Mouse (Mus musculus): Measurements from ENCODE around the gene Nrl.

The Nrl gene

DNA sequence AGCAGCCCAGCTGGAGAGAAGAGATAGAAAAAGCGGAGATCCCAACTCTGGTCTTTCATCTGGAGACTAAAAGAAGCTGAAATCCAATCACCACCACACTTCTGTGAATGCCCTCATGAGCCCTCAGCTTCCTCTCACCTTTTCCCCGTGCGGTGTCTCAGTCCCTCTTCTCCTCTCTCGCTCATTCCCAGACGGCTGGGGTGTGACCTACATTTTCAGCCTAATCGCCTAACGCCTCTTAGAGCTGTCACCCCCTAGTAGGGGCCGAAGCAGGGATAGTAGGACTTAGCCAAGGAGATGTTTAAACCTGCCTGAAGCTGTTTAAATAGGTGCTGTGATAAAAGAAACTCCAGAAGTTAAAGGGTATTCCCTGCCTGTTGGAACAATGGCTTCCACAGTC, at the start of gene Nrl:
Gene Nrl, minus strand, starts transcription at position 197 of the 400 bp plus-strand sequence.
- DNase-seq (ENCODE audit: low read depth), result no peak

DNA sequence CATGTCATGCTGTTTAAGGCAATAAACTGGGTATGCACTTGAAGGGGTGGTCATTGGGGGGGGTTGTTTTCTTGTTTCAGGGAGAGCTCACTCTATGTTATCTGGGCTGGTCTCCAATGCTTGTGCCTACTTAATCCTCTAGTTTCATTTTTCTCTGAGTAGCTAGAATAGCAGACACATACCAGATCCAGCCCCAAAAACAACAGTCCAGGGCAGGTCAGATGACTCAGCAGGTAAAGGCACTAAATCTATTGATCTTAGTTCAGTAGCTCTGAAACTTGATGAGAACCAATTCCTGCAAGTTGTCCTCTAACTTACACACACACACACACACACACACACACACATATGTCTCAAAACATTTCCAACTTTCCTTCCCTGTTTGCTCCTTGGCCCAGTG, 47.0 kb upstream of the Nrl start:
- no peak for DNase-seq (ENCODE audit: low read depth)

GRCm38 (mm10) chr14:55570588-55570987, 45.8 kb upstream of the Nrl start:
- no peak for DNase-seq (ENCODE audit: low read depth)

DNA sequence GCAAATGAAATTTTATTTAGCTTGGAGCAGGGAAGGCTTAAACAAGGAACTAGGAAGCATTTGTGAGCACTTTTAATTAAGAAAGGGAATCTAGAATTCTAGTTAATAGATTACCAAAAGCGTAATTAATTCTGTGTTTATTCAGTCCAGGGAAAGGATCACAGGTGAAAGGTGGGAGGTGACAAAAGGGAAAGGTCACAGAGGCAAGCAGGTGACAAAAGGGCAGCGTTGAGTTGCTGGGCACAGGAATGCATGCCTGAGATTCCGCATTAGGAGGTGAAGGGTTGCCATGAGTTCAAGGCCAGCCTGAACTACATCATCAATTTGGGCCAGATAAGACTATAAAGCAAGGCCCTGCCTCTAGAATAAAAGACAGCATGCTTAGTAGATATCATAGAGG, 42.7 kb upstream of the Nrl start:
- no peak for DNase-seq (ENCODE audit: low read depth)

DNA sequence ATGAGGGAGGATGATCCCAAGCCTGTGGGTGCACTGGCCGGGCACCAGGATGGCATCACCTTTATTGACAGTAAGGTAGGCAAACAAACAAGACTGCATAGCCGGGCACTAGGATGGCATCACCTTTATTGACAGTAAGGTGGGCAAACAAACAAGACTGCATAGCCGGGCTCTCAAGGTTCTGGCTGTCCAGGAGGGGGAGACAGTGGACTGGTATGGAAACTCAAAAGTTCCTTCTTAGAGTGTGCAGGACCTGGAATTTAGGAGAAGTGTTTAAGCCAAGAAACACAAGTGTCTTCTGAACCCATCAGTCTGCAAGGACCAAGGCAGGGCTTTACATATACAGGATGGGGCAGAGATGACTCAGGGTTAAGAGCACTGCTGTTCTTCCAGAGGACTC, 41.0 kb upstream of the Nrl start:
- no peak for DNase-seq (ENCODE audit: low read depth)

- DNase-seq (ENCODE audit: low read depth), result no peak
Observed at GRCm38 (mm10) chr14:55563249-55563648, 38.5 kb upstream of the Nrl start.

GRCm38 (mm10) chr14:55561860-55562259, 37.1 kb upstream of the Nrl start:
- DNase-seq (ENCODE audit: low read depth), result no peak

GRCm38 (mm10) chr14:55560202-55561073, 35.7 kb upstream of the Nrl start, which contains the start of gene A730061H03Rik:
A730061H03Rik (minus strand) TSS chr14:55560406.
- peak; percentile 99 for DNase-seq (ENCODE audit: low read depth)

DNA sequence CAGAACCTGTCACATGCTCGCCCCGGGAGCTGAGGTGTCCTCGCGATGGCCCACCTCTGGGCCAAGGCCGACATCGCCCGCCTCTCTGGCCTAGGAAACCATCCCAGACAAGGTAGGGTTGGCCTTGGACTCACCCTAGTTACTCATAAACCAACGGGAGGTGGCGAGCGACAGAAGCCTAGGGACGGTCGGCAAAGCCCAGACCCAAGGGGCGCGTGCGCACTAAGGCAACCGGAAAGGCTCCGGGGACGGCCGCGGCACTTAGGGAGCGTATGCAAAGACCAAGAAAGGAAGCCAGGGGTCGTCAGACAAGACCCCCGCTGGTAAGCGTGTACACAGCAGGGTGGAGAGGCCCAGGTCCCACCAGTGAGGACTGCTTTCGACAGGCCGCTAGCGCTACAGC, 35.0 kb upstream of the Nrl start, which contains the start of gene Dcaf11:
Gene Dcaf11, plus strand, starts transcription at position 208 of the 403 bp plus-strand sequence.
- DNase-seq (ENCODE audit: low read depth), result peak; percentile 94

- DNase-seq (ENCODE audit: low read depth), result peak; percentile 23
Observed at GRCm38 (mm10) chr14:55558740-55559448, 34.1 kb upstream of the Nrl start.

GRCm38 (mm10) chr14:55557587-55557986, 32.8 kb upstream of the Nrl start:
- DNase-seq (ENCODE audit: low read depth), result peak; percentile 32

DNA sequence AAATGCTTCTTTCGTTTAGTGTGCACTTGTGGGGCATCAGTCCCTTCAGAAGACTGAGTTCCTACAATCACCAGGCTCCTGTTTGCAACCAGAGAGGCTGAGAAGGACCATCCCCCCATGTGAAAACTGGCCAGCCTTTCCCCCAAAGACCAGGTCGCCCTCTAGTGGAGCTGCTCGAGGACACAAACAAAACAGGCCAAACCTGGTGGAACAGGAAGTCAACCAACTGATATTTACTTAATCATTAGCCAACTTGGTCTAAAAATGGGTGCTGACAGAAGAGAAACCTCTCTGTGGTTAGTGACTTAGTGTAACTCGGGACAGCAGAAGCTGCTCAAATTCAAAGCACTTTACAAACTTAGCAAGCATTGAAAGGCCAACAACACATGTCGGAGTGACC, 32.2 kb upstream of the Nrl start:
- DNase-seq (ENCODE audit: low read depth), result peak; percentile 89

DNA sequence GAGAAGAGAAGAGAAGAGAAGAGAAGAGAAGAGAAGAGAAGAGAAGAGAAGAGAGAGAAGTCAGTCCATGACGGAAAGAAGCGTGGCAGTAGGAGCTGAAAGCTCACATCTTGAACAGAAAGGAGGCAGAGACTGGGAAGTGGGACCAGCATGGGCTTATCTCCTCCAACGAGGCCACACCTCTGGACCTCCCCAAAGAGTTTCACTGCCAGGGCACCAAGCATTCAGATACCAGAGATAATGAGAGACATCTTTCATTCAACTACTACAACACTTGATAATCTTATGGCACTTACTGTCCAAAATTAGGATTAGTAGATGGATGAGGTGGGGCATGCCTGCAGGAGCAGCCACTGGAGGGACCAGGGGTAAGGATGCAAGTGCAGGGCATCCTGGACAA, 31.0 kb upstream of the Nrl start:
- no peak for DNase-seq (ENCODE audit: low read depth)

DNA sequence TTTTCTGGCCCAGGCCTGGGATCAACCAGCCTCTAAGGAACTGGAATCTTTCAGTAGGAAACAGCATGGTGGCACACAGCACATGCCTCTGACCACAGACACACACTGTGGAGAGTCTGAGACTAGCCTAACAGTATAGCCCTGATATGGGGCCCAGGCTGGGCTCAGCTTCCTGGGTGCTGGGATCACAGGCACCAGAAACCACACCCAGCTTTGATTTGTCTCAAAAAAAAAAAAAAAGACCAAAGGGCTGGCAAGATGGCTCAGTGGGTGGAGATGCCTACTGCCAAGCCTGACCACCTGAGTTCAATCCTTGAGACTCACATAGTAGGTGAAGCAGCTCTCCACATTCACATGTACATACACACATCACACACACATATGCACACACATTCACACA, 29.9 kb upstream of the Nrl start:
- no peak for DNase-seq (ENCODE audit: low read depth)

DNA sequence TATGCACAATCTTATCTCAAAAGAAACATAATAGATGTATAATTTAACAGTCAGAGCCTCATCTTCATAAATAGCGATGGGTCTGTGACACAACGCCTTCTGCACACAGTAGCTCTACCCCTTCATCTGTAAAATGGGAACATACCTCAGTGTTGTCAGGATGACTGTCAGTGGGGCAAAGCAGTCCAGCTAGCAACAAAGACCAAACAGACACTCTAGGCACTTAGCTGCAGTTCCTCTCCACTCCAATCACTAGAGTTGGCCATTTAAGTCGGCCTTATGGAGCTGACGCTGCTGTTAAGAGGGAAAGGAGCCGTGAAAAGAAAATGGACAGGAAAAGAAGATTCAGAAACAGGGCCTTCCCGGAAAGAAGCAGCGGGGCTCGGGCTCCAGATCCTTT, 27.0 kb upstream of the Nrl start:
- DNase-seq (ENCODE audit: low read depth), result no peak

DNA sequence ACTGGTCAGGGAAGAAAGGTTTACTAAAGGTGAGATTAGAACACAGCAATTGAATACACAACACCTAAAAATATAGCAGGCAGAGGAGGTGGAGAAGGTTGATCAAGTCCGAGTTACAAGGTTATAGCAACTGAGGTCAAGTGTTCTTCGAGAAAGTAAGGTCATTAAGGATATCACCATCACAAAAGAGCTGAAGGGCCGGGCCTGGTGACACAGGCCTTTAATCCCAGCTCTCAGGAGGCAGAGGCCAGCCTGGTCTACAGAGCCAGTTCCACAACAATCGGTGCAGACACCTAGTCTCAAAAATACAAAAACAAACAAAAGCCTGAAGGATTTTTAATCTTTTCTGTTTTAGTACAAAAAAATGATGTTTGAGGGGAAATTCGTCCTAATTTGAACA, 26.6 kb upstream of the Nrl start:
- DNase-seq (ENCODE audit: low read depth), result no peak

DNA sequence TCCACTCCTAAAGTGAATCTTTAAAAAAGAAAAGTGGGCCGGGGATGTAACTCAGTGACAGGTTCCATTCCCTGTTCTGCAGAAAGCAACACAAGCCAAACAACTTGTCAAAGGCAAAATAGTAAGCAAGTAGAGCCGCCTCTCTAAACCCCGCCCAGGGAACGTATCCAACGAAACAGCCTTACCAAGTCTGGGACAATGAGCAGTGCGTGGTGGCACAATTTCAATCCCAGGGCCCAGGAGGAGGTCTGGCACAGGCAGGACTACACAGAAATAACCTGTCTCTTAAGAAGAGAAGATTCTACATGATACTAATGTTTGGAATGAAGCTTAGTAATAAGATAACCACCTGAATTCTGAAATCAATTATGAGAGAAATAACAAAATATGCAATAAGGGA, 25.4 kb upstream of the Nrl start:
- no peak for DNase-seq (ENCODE audit: low read depth)

GRCm38 (mm10) chr14:55544334-55544733, 19.6 kb upstream of the Nrl start:
- no peak for DNase-seq (ENCODE audit: low read depth)

- no peak for DNase-seq (ENCODE audit: low read depth)
Observed at GRCm38 (mm10) chr14:55542268-55542667, 17.5 kb upstream of the Nrl start.

- peak; percentile 53 for DNase-seq (ENCODE audit: low read depth)
Observed at GRCm38 (mm10) chr14:55540787-55541321, 16.1 kb upstream of the Nrl start.

DNA sequence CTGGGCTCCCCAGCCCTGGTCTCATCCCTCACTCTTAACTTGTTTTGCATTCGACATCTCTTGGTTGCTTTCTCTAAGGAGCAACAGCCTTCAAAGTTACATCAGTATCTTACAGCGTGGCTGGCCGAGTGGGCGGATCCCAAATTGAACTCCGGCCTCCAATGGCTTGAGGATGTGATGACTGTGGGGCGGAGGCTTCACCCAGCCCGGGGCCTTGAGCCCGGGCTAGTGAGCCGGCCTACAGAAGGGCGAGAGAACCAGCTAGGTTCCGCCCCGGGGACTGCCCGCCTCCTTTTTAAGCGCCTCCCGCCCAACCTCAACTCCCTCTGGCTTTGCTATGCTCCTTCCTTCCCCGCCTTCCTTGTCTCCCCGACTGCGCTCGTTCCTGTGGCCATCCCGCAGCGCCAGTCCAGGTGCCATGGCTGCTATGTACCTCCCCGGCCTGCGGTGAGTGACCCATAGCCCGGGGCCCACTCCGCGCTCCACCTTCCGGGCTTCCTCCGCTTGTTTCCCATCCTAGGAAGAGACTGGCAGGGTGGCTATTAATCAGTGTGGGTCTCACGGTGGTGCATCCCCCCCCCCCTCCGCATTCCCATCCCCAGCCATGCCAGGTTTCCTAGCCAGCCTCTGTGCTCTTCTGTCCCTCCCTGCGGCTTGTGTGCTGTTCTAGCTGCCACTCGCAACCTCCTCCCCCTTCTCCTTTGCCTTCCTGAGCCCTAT, 15.4 kb upstream of the Nrl start, which contains the start of gene Pck2:
Gene Pck2, plus strand, starts transcription at position 200 of the 720 bp plus-strand sequence.
- peak; percentile 78 for DNase-seq (ENCODE audit: low read depth)

DNA sequence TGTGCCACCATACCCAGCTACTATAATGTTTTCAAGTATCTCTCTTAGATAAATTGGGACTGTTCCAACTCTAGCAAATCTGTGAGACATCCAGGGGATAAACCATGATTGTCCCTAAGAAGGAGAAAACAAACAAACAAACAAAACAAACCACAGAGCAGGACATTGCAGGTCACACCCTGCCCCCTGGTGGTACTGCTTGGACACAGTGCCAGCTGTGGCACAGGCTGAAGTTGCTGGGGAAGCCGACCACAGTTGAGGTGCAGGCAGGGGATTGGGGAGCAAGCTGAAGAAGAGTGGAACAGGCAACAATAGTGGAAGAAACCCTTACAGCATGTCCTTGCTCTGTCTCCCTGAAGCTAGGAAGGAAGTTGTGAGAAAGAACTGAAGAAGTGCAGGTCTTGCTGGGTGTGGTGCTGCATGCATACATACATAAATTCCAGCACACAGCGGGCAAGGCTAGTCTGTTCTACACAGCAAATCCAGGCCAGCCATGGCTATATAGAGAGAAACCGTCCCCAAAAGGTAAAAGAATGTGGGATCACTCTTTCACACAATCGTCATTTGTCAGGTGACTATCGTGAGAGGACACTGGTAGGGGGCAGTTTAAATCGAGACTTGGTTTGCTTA, 11.4 kb upstream of the Nrl start:
- peak; percentile 60 for DNase-seq (ENCODE audit: low read depth)
